Mouse (Mus musculus) olfactory bulb, adult 2 months (tissue): ENCODE results near the gene Tceanc2. TPM values are rescaled to one million over a fixed set of nuclear protein-coding genes. Genes with fewer than 3 reads are reported as not detected.

Source experiments
- H3K27ac ChIP-seq: fragments of 200-500 bp; 2 replicates; pipeline ENCODE4 v1.5.1; 2012; ENCODE audit warnings: low read depth, low read length; ENCODE audit not compliant: insufficient read depth
- H3K4me1 ChIP-seq: fragments of 200-500 bp; 2 replicates; pipeline ENCODE4 v1.6.1; 2012; ENCODE audit warnings: low read length; ENCODE audit not compliant: control insufficient read depth, insufficient read depth
- H3K4me3 ChIP-seq: fragments of 200-500 bp; 2 replicates; pipeline ENCODE4 v1.5.1; 2012; ENCODE audit warnings: mild to moderate bottlenecking, low read depth, low read length, moderate library complexity; ENCODE audit not compliant: insufficient read depth
- CTCF ChIP-seq: fragments of 200-500 bp; IDR thresholded peaks from 2 replicates; pipeline ENCODE4 v1.5.1; 2012; ENCODE audit warnings: low read depth, mild to moderate bottlenecking, low read length, moderate library complexity; ENCODE audit not compliant: insufficient read depth
- POLR2A ChIP-seq: fragments of 200-500 bp; IDR thresholded peaks from 2 replicates; pipeline ENCODE4 v1.6.1; 2012; ENCODE audit warnings: mild to moderate bottlenecking, low read depth, low read length, moderate library complexity; ENCODE audit not compliant: insufficient read depth
- WGBS: fragments of 180-500 bp; shearing (Covaris S2); methylation state at CpG from one replicate; pipeline ENCODE4 v1.1.7; 2018; 5-methylcytosine and 5-hydroxymethylcytosine counted together
- polyA plus RNA-seq: library from polyadenylated mRNA; stranded (reverse); fragments of >200 nt; gene quantifications from 2 replicates; pipeline ENCODE4 v1.2.4, GENCODE M21; 2012; ENCODE audit warnings: low replicate concordance; ENCODE audit not compliant: missing spikeins, insufficient read depth, insufficient read length

Gene Tceanc2
- polyA plus RNA-seq, 1 experiment = not detected

DNA sequence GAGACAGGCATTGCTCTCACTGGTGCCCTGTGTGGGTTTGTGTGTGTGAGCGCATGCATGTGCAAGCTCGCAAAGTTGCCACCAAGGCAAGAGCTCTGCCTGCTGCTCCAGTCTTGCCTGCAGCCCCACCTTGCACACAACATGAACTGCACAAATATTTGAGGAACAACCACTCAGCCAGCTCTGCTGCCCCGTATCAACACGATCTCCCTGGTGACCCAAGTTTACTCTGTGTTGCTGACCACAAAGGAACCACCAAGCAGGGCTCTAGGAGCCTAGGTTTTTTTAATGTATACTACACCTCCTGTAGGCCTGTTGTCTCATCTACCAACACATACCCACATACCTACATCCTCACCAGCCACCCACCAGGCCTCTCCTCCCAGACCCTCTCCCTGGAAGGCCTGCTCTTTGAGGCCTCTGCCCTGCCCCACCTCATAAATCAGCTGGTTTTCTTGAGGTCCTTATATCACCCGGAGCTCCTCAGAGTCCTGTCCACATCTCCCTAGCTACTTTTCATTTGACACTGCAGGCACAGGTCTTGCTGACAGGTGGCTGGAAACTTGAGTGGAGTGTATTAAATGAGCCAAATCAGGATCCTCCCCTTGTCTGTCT lies 31.7 kb upstream of the Tceanc2 start:
- Histone ChIP-seq H3K27ac (no peak overlapping the region), H3K4me1 (no peaks in the 10 kb centered on the region), H3K4me3 (no peak overlapping the region)
- 92% methylated on average over 5 of the region's 5 CpGs for WGBS
- no peak for TF ChIP-seq POLR2A
- no peak for TF ChIP-seq CTCF

DNA sequence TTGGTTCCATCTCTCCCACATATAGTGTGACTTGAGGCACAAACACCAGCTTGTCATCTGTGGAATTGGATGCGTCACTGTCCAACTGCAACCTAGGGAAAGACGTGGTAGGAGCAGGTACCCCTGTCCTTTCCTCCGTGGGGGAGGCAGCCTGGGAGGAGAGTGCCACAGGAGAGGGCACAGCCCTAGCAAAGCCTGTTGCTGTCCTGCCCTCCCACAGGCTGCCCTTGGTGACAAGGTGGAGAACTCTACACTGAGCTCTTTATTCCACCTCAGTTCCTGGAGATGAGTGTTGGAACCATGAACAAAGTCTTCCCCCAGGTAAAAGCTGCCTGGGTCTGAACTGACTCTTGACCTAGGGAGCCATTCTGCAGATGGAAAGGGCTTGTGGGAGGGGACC lies 30.0 kb upstream of the Tceanc2 start, which contains the start of gene Ldlrad1:
Gene Ldlrad1 (plus strand): TSS at position 301 of the 400 bp plus-strand sequence.
- no peak for TF ChIP-seq CTCF
- no peak for TF ChIP-seq POLR2A
- no peak within 1 kb of the TSS for H3K4me3 ChIP-seq
- WGBS = 89% methylated on average over 3 of the region's 3 CpGs
- H3K4me1 ChIP-seq = no peaks in the 10 kb centered on the region
- no peak within 1 kb of the TSS for H3K27ac ChIP-seq

DNA sequence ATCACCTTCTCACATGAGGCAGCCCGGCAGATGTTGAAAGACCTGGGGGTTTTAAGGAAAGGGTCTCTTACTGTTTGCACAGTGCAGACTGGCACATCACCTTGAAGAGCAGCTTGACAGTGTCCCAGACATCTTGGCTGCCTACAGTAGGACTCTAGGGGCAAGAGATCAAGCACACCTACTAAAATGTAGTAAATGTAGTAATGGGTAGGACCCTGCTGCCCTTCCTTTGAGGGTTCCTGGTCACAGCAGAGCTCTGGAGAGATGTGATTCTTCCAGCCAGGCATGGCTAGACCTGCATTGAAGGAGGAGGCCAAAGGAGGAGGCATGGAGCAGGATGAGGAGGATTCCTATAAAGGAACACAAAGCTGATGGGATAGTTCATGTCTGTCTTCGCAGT lies 28.1 kb upstream of the Tceanc2 start:
- no peak for TF ChIP-seq POLR2A
- no peak for TF ChIP-seq CTCF
- Histone ChIP-seq H3K27ac (no peak overlapping the region), H3K4me3 (no peak overlapping the region), H3K4me1 (no peaks in the 10 kb centered on the region)
- 90% methylated on average over 2 of the region's 2 CpGs for WGBS

DNA sequence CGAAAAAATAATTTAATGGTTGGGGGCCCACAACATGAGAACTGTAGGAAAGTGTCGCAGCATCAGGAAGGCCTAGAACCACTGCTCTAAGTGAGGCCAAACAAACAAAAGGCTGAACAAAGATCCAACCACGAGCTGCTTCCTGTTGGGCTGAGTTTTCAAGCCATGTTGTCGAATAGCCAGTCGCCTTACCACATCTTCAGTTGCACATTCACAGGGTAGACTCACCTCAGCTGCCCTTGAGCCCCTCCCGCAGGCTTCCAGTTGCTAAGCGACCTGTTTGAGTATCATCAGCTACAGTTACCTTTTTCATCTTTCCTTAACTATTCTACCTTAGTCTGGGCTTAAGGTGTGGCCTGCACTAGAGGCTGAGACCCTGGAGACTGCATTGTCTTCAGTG lies 24.1 kb upstream of the Tceanc2 start:
- 94% methylated on average over 7 of the region's 7 CpGs for WGBS
- no peak for TF ChIP-seq POLR2A
- Histone ChIP-seq H3K4me1 (peaks cover 2% of the 10 kb centered on the region; the same call in 1 of the 2 replicates), H3K27ac (no peak overlapping the region), H3K4me3 (no peak overlapping the region)

DNA sequence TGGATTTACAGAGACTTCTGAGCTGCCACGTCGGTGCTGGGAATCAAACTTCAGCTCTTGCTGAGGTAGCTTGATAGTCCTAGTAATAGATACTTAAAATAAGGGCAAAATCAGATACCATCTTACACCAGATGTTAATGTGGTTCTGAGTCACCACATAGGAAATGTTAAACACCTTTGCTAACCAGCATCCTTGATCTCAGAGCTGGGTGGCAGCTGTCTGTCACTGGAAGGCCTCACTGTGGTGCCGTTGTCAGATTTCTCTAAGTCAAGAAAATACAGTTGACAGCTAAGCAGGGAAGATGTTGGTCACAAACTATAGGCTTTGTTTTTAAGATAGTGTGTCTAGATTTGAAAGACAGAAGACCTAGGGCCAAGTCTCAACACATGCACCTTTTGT lies 22.9 kb upstream of the Tceanc2 start:
- TF ChIP-seq POLR2A = no peak
- TF ChIP-seq CTCF = no peak
- Histone ChIP-seq H3K4me3 (no peak overlapping the region), H3K4me1 (peaks cover 4% of the 10 kb centered on the region; the same call in 1 of the 2 replicates), H3K27ac (no peak overlapping the region)
- 96% methylated on average over 3 of the region's 3 CpGs for WGBS

DNA sequence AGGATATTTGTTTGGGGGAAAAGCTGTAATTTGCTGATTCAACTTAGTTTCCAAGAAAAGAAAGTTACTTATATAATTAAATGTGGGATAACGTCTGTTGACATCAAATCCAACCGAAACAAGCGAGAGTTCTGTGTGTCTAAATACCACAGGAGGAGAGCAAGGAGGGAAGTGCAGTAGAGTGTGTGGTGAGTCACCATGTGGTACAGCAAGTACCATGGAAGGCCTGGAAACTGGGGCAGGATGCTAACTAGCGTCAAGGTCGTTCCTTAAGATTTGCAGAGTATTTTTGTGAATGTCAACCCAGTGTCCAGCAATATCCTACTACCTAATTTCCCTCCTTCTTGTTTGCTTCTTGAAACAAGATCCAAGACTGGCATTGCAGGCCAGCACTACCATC lies 19.2 kb upstream of the Tceanc2 start:
- H3K27ac ChIP-seq = no peak overlapping the region
- TF ChIP-seq POLR2A = no peak
- TF ChIP-seq CTCF = no peak
- peaks cover 4% of the 10 kb centered on the region; the same call in 1 of the 2 replicates for H3K4me1 ChIP-seq
- H3K4me3 ChIP-seq = no peak overlapping the region
- WGBS = 36% methylated on average over 5 of the region's 5 CpGs

DNA sequence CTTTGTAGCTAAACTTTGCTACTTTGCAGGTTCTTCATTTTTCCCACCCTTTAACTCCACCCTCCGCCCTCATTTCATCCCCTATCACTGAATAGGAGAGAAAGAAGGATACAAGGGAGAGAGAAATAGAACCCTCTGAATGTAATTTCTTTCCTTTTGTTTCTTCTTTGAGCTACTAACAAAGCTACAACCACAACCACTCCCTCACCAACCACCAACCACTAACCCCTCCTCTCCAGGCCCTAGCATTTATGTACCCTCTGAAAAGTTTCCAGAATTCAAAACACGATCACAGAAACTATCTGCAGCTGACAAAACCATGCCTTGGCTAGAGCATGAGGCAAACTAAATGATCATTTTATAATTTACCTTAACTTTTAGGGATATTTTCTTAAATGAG lies 17.5 kb upstream of the Tceanc2 start:
- TF ChIP-seq POLR2A = no peak
- TF ChIP-seq CTCF = no peak
- Histone ChIP-seq H3K4me1 (peaks cover 4% of the 10 kb centered on the region; the same call in 1 of the 2 replicates), H3K4me3 (no peak overlapping the region), H3K27ac (no peak overlapping the region)
- WGBS = 64% methylated on average over 2 of the region's 2 CpGs

DNA sequence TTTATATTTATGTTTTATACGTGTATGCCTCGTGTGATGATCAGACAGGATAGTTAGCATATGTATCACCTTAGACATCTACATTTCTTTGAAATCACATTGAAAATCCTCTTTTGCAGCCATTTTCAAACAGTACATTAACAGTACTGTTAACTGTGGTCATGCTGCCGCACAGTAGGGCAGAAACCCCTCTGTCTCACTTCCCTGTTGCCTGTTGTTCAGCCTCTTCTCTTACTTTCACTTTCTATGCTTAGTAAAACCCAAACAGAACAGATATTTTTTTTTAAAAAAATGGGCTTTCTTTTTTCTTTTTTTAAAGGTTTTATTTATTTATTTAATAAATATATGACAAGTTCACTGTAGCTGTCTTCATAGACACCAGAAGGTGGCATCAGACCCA lies 14.9 kb upstream of the Tceanc2 start:
- Histone ChIP-seq H3K4me3 (no peak overlapping the region), H3K4me1 (peaks cover 4% of the 10 kb centered on the region; the same call in 1 of the 2 replicates), H3K27ac (no peak overlapping the region)
- no peak for TF ChIP-seq POLR2A
- TF ChIP-seq CTCF = no peak
- 96% methylated on average over 3 of the region's 3 CpGs for WGBS

DNA sequence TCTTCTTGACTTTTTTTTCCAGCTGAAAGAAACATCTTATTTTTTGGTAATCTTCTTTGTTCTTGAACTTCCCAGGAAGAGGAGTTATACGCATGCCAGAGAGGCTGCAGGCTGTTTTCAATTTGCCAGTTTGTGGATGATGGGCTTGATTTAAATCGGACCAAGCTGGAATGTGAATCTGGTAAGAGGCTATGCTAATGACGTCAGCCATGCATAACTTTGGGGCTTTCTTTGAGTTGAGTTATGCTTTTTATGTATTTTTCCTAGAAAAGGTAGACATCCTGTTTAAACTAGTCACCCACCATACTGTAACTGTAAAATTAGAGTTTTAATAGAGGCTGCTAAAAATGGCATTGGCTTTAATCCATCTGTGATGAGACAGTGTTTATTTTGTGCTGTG lies 6.8 kb upstream of the Tceanc2 start:
- WGBS = 41% methylated on average over 3 of the region's 3 CpGs
- no peak overlapping the region for H3K27ac ChIP-seq
- no peak for TF ChIP-seq POLR2A
- peaks cover 3% of the 10 kb centered on the region; the same call in 1 of the 2 replicates for H3K4me1 ChIP-seq
- H3K4me3 ChIP-seq = no peak overlapping the region

DNA sequence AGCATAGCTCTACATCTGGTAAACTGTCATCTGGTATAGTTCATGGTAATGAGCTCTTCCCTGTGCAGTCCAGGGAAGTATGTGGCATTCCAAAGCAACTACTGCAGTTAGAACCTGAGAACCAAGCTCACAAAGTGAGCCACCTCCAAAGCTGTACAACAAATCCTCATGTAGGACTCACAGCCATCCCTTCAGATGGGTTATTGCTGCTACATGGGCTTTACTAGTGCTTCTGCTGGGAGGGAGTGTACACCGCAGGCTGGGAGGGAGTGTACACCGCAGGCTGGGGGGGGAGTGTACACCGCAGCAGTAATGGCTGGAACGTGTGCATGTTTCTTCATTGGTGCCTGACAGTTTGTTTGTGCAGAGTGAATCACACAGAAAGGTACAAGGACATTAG lies 4.3 kb upstream of the Tceanc2 start:
- Histone ChIP-seq H3K27ac (no peak overlapping the region), H3K4me1 (peaks cover 6% of the 10 kb centered on the region; the same call in 1 of the 2 replicates), H3K4me3 (no peak overlapping the region)
- TF ChIP-seq CTCF (no peak), POLR2A (no peak)
- WGBS = 43% methylated on average over 4 of the region's 4 CpGs

DNA sequence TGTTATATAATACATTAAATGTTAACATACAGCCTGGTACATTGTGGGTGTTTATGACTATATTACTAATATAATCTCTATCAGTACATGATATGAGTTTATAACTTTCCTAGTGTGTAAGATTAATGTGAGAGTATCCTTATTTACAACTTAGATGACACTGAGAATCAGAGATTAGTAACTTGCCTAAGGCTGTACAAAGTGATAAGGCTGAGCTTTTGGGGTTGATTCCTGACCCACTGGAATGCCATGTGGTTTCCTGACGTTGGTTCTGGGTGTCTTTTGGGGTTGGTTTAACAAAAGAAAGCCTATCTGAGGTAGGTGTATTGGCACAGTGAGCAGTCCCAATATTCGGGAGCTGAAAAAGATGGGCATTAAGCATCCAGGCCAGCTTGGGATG lies 3.9 kb upstream of the Tceanc2 start:
- H3K4me3 ChIP-seq = no peak overlapping the region
- no peak overlapping the region for H3K27ac ChIP-seq
- WGBS = 54% methylated on average over 2 of the region's 2 CpGs
- no peak for TF ChIP-seq POLR2A
- TF ChIP-seq CTCF = no peak
- peaks cover 6% of the 10 kb centered on the region; the same call in 1 of the 2 replicates for H3K4me1 ChIP-seq
